Mouse (Mus musculus): ENCODE data around the gene Gucy2g. TPM values are rescaled to one million over a fixed set of nuclear protein-coding genes. Genes with fewer than 3 reads are reported as not detected.

Gucy2g gene
- total and polyA plus RNA-seq, 3 experiments, result 0.11 TPM; not detected in 2

- H3K36me3 ChIP-seq (replicated peaks), result peaks cover 88% of the 10 kb centered on the region
- 0 out of 2 replicates have a peak, but pooled peaks cover 3% of the 10 kb centered on the region for H3K4me1 ChIP-seq (ENCODE audit: insufficient read depth, low read depth, low read length)
- DNase-seq (ENCODE audit: low spot score) (no peak), ATAC-seq (ENCODE audit: extremely low read depth, insufficient number of reproducible peaks, low FRiP score, poor library complexity, severe bottlenecking) (no peak)
- H3K27me3 ChIP-seq (ENCODE audit: insufficient read depth, low read length), result no peaks in the 10 kb centered on the region
- no peaks in the 10 kb centered on the region for H3K9me3 ChIP-seq (replicated peaks)
- TF ChIP-seq GATA2 (IDR thresholded peaks at IDR 0.05; ENCODE audit: borderline replicate concordance, low read depth, low read length), result no peak
- TF ChIP-seq CTCF (IDR thresholded peaks at IDR 0.05; ENCODE audit: low read depth, low read length), result no peak
- TF ChIP-seq TAL1 (conservative IDR thresholded peaks at IDR 0.05; ENCODE audit: low read depth, low read length), result no peak
- no peak for TF ChIP-seq POLR2AphosphoS5 (IDR thresholded peaks at IDR 0.05; ENCODE audit: insufficient replicate concordance, low read depth, low read length)
- TF ChIP-seq GATA1 (IDR thresholded peaks at IDR 0.05; ENCODE audit: borderline replicate concordance, low read length), result no peak
- H3K4me3 ChIP-seq (ENCODE audit: low read depth, low read length), result no peak overlapping the region
These were observed 32.3 kb upstream of the Gucy2g start for GRCm38 (mm10) chr19:55273340-55273739.

- TF ChIP-seq TAL1 (conservative IDR thresholded peaks at IDR 0.05; ENCODE audit: low read depth, low read length), result no peak
- TF ChIP-seq GATA1 (IDR thresholded peaks at IDR 0.05; ENCODE audit: borderline replicate concordance, low read length), result no peak
- TF ChIP-seq GATA2 (IDR thresholded peaks at IDR 0.05; ENCODE audit: borderline replicate concordance, low read depth, low read length), result no peak
- no peak for TF ChIP-seq POLR2AphosphoS5 (IDR thresholded peaks at IDR 0.05; ENCODE audit: insufficient replicate concordance, low read depth, low read length)
- TF ChIP-seq CTCF (IDR thresholded peaks at IDR 0.05; ENCODE audit: low read depth, low read length), result no peak
- Histone ChIP-seq H3K9me3 (replicated peaks) (no peaks in the 10 kb centered on the region), H3K36me3 (replicated peaks) (peaks cover 91% of the 10 kb centered on the region), H3K4me3 (ENCODE audit: low read depth, low read length) (no peak overlapping the region), H3K4me1 (ENCODE audit: insufficient read depth, low read depth, low read length) (0 out of 2 replicates have a peak, but pooled peaks cover 3% of the 10 kb centered on the region), H3K27me3 (ENCODE audit: insufficient read depth, low read length) (no peaks in the 10 kb centered on the region)
- DNase-seq (ENCODE audit: low spot score) (no peak), ATAC-seq (ENCODE audit: extremely low read depth, insufficient number of reproducible peaks, low FRiP score, poor library complexity, severe bottlenecking) (no peak)
These were observed 30.4 kb upstream of the Gucy2g start for GRCm38 (mm10) chr19:55271448-55271847.

- no peak overlapping the region for H3K4me3 ChIP-seq (ENCODE audit: low read depth, low read length)
- TF ChIP-seq GATA1 (IDR thresholded peaks at IDR 0.05; ENCODE audit: borderline replicate concordance, low read length) (no peak), POLR2AphosphoS5 (IDR thresholded peaks at IDR 0.05; ENCODE audit: insufficient replicate concordance, low read depth, low read length) (no peak), CTCF (IDR thresholded peaks at IDR 0.05; ENCODE audit: low read depth, low read length) (no peak), TAL1 (conservative IDR thresholded peaks at IDR 0.05; ENCODE audit: low read depth, low read length) (no peak), GATA2 (IDR thresholded peaks at IDR 0.05; ENCODE audit: borderline replicate concordance, low read depth, low read length) (no peak)
- H3K9me3 ChIP-seq (replicated peaks), result no peaks in the 10 kb centered on the region
- DNase-seq (ENCODE audit: low spot score) (no peak), ATAC-seq (ENCODE audit: extremely low read depth, insufficient number of reproducible peaks, low FRiP score, poor library complexity, severe bottlenecking) (no peak)
- H3K4me1 ChIP-seq (ENCODE audit: insufficient read depth, low read depth, low read length), result peaks cover 17% of the 10 kb centered on the region
- H3K27me3 ChIP-seq (ENCODE audit: insufficient read depth, low read length), result no peaks in the 10 kb centered on the region
- H3K36me3 ChIP-seq (replicated peaks), result peaks cover 89% of the 10 kb centered on the region
These were observed 28.0 kb upstream of the Gucy2g start for GRCm38 (mm10) chr19:55269051-55269450.

GRCm38 (mm10) chr19:55268150-55268549 lies 27.1 kb upstream of the Gucy2g start:
- Histone ChIP-seq H3K36me3 (replicated peaks) (peaks cover 86% of the 10 kb centered on the region), H3K4me1 (ENCODE audit: insufficient read depth, low read depth, low read length) (peaks cover 17% of the 10 kb centered on the region), H3K27me3 (ENCODE audit: insufficient read depth, low read length) (no peaks in the 10 kb centered on the region), H3K9me3 (replicated peaks) (no peaks in the 10 kb centered on the region), H3K4me3 (ENCODE audit: low read depth, low read length) (no peak overlapping the region)
- DNase-seq (ENCODE audit: low spot score) (no peak), ATAC-seq (ENCODE audit: extremely low read depth, insufficient number of reproducible peaks, low FRiP score, poor library complexity, severe bottlenecking) (no peak)
- no peak for TF ChIP-seq CTCF (IDR thresholded peaks at IDR 0.05; ENCODE audit: low read depth, low read length)
- TF ChIP-seq GATA1 (IDR thresholded peaks at IDR 0.05; ENCODE audit: borderline replicate concordance, low read length), result no peak
- TF ChIP-seq GATA2 (IDR thresholded peaks at IDR 0.05; ENCODE audit: borderline replicate concordance, low read depth, low read length), result no peak

- Histone ChIP-seq H3K9me3 (replicated peaks) (no peaks in the 10 kb centered on the region), H3K4me1 (ENCODE audit: insufficient read depth, low read depth, low read length) (peaks cover 17% of the 10 kb centered on the region), H3K36me3 (replicated peaks) (peaks cover 83% of the 10 kb centered on the region), H3K27me3 (ENCODE audit: insufficient read depth, low read length) (no peaks in the 10 kb centered on the region), H3K4me3 (ENCODE audit: low read depth, low read length) (no peak overlapping the region)
- DNase-seq (ENCODE audit: low spot score) (no peak), ATAC-seq (ENCODE audit: extremely low read depth, insufficient number of reproducible peaks, low FRiP score, poor library complexity, severe bottlenecking) (no peak)
- no peak for TF ChIP-seq GATA2 (IDR thresholded peaks at IDR 0.05; ENCODE audit: borderline replicate concordance, low read depth, low read length)
- TF ChIP-seq POLR2AphosphoS5 (IDR thresholded peaks at IDR 0.05; ENCODE audit: insufficient replicate concordance, low read depth, low read length), result no peak
- TF ChIP-seq TAL1 (conservative IDR thresholded peaks at IDR 0.05; ENCODE audit: low read depth, low read length), result no peak
- TF ChIP-seq GATA1 (IDR thresholded peaks at IDR 0.05; ENCODE audit: borderline replicate concordance, low read length), result no peak
- TF ChIP-seq CTCF (IDR thresholded peaks at IDR 0.05; ENCODE audit: low read depth, low read length), result no peak
These were observed 25.8 kb upstream of the Gucy2g start for GRCm38 (mm10) chr19:55266786-55267185.

- TF ChIP-seq POLR2AphosphoS5 (IDR thresholded peaks at IDR 0.05; ENCODE audit: insufficient replicate concordance, low read depth, low read length), result no peak
- TF ChIP-seq TAL1 (conservative IDR thresholded peaks at IDR 0.05; ENCODE audit: low read depth, low read length), result no peak
- TF ChIP-seq GATA2 (IDR thresholded peaks at IDR 0.05; ENCODE audit: borderline replicate concordance, low read depth, low read length), result no peak
- no peak for TF ChIP-seq CTCF (IDR thresholded peaks at IDR 0.05; ENCODE audit: low read depth, low read length)
- TF ChIP-seq GATA1 (IDR thresholded peaks at IDR 0.05; ENCODE audit: borderline replicate concordance, low read length), result no peak
- DNase-seq (ENCODE audit: low spot score) (peak; percentile 7), ATAC-seq (ENCODE audit: extremely low read depth, insufficient number of reproducible peaks, low FRiP score, poor library complexity, severe bottlenecking) (no peak; the same call in 1 of the 2 replicates)
- Histone ChIP-seq H3K4me3 (ENCODE audit: low read depth, low read length) (no peak overlapping the region), H3K4me1 (ENCODE audit: insufficient read depth, low read depth, low read length) (peaks cover 21% of the 10 kb centered on the region), H3K9me3 (replicated peaks) (no peaks in the 10 kb centered on the region), H3K27me3 (ENCODE audit: insufficient read depth, low read length) (no peaks in the 10 kb centered on the region), H3K36me3 (replicated peaks) (peaks cover 81% of the 10 kb centered on the region)
These were observed 24.2 kb upstream of the Gucy2g start for GRCm38 (mm10) chr19:55265269-55265668.
